Mouse (Mus musculus): Measurements from ENCODE around the gene Aldh3b3.

DNA sequence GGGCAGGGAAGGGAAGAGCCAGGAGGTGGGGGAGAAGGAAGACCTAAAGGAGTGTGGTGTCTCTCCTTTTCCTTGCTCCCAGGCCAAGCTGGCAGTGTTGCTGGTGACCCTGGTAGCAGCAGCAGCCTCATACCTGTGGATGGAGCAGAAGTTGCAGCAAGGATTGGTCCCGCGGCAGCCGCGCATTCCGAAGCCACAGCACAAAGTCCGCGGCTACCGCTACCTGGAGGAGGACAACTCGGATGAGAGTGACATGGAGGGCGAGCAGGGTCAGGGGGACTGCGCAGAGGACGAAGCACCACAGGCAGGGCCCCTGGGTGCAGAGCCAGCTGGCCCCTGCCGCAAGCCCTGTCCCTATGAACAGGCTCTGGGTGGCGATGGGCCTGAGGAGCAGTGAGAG lies 9.9 kb upstream of the Aldh3b3 start:
- TF ChIP-seq CTCF (IDR thresholded peaks at IDR 0.05; ENCODE audit: borderline replicate concordance, control insufficient read depth, extremely low read depth, insufficient read depth, low read length, poor library complexity) (no peak), POLR2A (IDR thresholded peaks at IDR 0.05; ENCODE audit: control insufficient read depth, extremely low read depth, insufficient read depth, low read length, poor library complexity) (no peak)
